Mouse (Mus musculus) R1 (cell line): ENCODE data around the gene Rad9a.
A peak's percentile ranks its signal among the peaks of the same experiment; 100 is the strongest.

Source experiments
- DNase-seq: peaks from one replicate; pipeline ENCODE4 v3.0.0-alpha.2; 2018; ENCODE audit warnings: low read depth, low spot score

Rad9a gene

GRCm38 (mm10) chr19:4218293-4218692 is 16.8 kb upstream of the Rad9a start:
- DNase-seq, result no peak

- no peak for DNase-seq
These were observed 16.4 kb upstream of the Rad9a start for GRCm38 (mm10) chr19:4217855-4218254.

GRCm38 (mm10) chr19:4217140-4217539 is 15.7 kb upstream of the Rad9a start:
- no peak for DNase-seq

GRCm38 (mm10) chr19:4216041-4216685 is 14.7 kb upstream of the Rad9a start:
- DNase-seq, result no peak

GRCm38 (mm10) chr19:4215451-4215840 is 14.0 kb upstream of the Rad9a start:
- no peak for DNase-seq

GRCm38 (mm10) chr19:4214771-4215450 is 13.4 kb upstream of the Rad9a start:
- no peak for DNase-seq

GRCm38 (mm10) chr19:4214071-4214770 is 12.8 kb upstream of the Rad9a start, which contains the start of the genes Clcf1 and AC109138.7:
TSS of gene Clcf1 (plus strand) at chr19:4214238.
TSS of gene AC109138.7 (plus strand) at chr19:4214357.
- peak; percentile 39 for DNase-seq

GRCm38 (mm10) chr19:4213524-4213974 is 12.1 kb upstream of the Rad9a start:
- no peak for DNase-seq

GRCm38 (mm10) chr19:4211891-4212588 is 10.6 kb upstream of the Rad9a start:
- no peak for DNase-seq

GRCm38 (mm10) chr19:4208563-4208962 is 7.1 kb upstream of the Rad9a start:
- DNase-seq, result no peak

- peak; percentile 72 for DNase-seq
These were observed 5.5 kb upstream of the Rad9a start for GRCm38 (mm10) chr19:4206971-4207370.

GRCm38 (mm10) chr19:4204889-4205288 is 3.4 kb upstream of the Rad9a start:
- no peak for DNase-seq

- no peak for DNase-seq
These were observed 2.3 kb upstream of the Rad9a start for GRCm38 (mm10) chr19:4203604-4204326.

GRCm38 (mm10) chr19:4203148-4203547 is 1.7 kb upstream of the Rad9a start:
- no peak for DNase-seq

GRCm38 (mm10) chr19:4202149-4202548 is 687 bp upstream of the Rad9a start:
- DNase-seq, result no peak

- DNase-seq, result no peak
These were observed 4.3 kb downstream of the Rad9a start for GRCm38 (mm10) chr19:4197180-4197579.

- DNase-seq, result no peak
These were observed 4.9 kb downstream of the Rad9a start for GRCm38 (mm10) chr19:4196548-4196947.

GRCm38 (mm10) chr19:4196048-4196447 is 5.4 kb downstream of the Rad9a start:
- no peak for DNase-seq

- DNase-seq, result no peak
These were observed 6.4 kb downstream of the Rad9a start for GRCm38 (mm10) chr19:4194776-4195650.

GRCm38 (mm10) chr19:4194021-4194724 is 7.3 kb downstream of the Rad9a start:
- no peak for DNase-seq
